Mouse (Mus musculus) limb, embryonic 13.5 days (tissue): ENCODE measurements around the gene AI467606. TPM values are rescaled to one million over a fixed set of nuclear protein-coding genes. Genes with fewer than 3 reads are reported as not detected.

Experiments
- ATAC-seq: fragments of 200-750 bp; cut with Nextera tagmentation; 2 replicates; pipeline ENCODE4 v1.8.0; 2017; ENCODE audit warnings: low read depth, moderate number of reproducible peaks, moderate TSS enrichment; ENCODE audit not compliant: low FRiP score
- H3K27ac ChIP-seq: fragments of 300-500 bp; sonication (generic); 2 replicates; pipeline ENCODE4 v1.5.1; 2015; ENCODE audit warnings: inconsistent platforms, mild to moderate bottlenecking, moderate library complexity
- H3K27me3 ChIP-seq: fragments of 300-500 bp; sonication (generic); 2 replicates; pipeline ENCODE4 v1.6.1; 2015; ENCODE audit warnings: mild to moderate bottlenecking, inconsistent platforms
- H3K36me3 ChIP-seq: fragments of 300-500 bp; sonication (generic); 2 replicates; pipeline ENCODE4 v1.6.1; 2015; ENCODE audit warnings: inconsistent platforms, mild to moderate bottlenecking, moderate library complexity
- H3K4me1 ChIP-seq: fragments of 300-500 bp; sonication (generic); 2 replicates; pipeline ENCODE4 v1.6.1; 2015; ENCODE audit warnings: inconsistent platforms
- H3K4me2 ChIP-seq: fragments of 300-500 bp; sonication (generic); replicated peaks from 2 replicates; pipeline ENCODE4 v1.6.1; 2015; ENCODE audit warnings: inconsistent platforms, mild to moderate bottlenecking, moderate library complexity
- H3K4me3 ChIP-seq: fragments of 300-500 bp; sonication (generic); 2 replicates; pipeline ENCODE4 v1.5.1; 2015; ENCODE audit warnings: moderate library complexity, mild to moderate bottlenecking, inconsistent platforms
- H3K9ac ChIP-seq: fragments of 300-500 bp; sonication (generic); 2 replicates; pipeline ENCODE4 v1.6.1; 2015; ENCODE audit warnings: mild to moderate bottlenecking, inconsistent platforms
- H3K9me3 ChIP-seq: fragments of 300-500 bp; sonication (generic); 2 replicates; pipeline ENCODE4 v1.6.1; 2016; ENCODE audit warnings: inconsistent platforms
- WGBS: fragments of 180-500 bp; shearing (Covaris S2); methylation state at CpG from one replicate; pipeline ENCODE4 v1.1.7; 2015; 5-methylcytosine and 5-hydroxymethylcytosine counted together
- polyA plus RNA-seq: library from polyadenylated mRNA; unstranded; fragments of >200 nt; fragmentation: Nextera tagmentation; extraction: Ambion mirVana; gene quantifications from 2 replicates; pipeline ENCODE4 v1.2.1, GENCODE M21; 2015

AI467606 gene
- polyA plus RNA-seq: 2.6 and 2.7 TPM in 2 replicates

DNA sequence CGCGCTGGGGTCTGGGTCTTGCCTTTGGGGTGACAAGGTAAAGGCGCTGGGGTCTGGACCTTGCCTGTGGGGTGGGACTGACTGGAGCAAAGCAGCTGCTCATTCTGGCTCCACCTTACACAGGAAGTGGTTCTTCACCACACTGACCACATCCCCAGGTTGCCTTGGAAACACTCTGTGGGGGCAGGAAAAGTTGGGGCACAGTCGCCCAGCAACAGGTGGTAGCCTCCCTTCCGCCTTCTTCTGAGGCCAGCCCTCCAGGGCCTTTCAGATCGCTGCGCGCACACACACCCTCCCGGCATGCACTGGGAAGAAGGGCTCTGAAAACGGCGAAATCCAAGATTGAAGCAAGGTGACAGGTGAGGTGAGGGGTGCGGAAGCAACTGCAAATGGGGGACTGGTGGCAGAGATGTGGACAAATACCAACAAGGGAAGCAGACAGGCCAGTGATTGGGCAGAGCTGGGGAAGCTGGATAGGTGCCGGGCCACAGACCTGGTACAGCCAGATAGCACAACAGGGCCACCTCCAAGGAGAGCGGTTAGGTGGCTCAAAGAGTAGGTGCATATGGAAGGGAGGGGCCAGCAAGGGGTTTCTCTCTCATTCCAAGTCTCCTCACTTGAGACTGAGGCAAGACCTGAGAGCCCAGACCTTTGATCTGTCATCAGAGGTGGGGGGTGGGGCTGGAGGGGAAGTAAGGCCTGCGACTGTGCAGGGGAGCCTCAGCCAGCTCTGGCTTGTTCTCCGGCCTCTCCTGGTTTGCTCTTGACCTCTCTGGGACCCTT, at the start of gene AI467606:
TSS of gene AI467606 (plus strand) at position 246 of the 783 bp plus-strand sequence.
- 58% methylated on average over 16 of the region's 16 CpGs for WGBS
- Histone ChIP-seq H3K27ac (no peak within 1 kb of the TSS), H3K9me3 (no peaks in the 10 kb centered on the region), H3K27me3 (0 out of 2 replicates have a peak, but pooled peaks cover 2% of the 10 kb centered on the region), H3K36me3 (no peaks in the 10 kb centered on the region), H3K9ac (no peak within 1 kb of the TSS), H3K4me1 (0 out of 2 replicates have a peak, but pooled peaks cover 12% of the 10 kb centered on the region), H3K4me2 (peak within 1 kb of the TSS; percentile 46), H3K4me3 (peak within 1 kb of the TSS; percentile 16)
- ATAC-seq: peak; percentile 32; the same call in 1 of the 2 replicates

DNA sequence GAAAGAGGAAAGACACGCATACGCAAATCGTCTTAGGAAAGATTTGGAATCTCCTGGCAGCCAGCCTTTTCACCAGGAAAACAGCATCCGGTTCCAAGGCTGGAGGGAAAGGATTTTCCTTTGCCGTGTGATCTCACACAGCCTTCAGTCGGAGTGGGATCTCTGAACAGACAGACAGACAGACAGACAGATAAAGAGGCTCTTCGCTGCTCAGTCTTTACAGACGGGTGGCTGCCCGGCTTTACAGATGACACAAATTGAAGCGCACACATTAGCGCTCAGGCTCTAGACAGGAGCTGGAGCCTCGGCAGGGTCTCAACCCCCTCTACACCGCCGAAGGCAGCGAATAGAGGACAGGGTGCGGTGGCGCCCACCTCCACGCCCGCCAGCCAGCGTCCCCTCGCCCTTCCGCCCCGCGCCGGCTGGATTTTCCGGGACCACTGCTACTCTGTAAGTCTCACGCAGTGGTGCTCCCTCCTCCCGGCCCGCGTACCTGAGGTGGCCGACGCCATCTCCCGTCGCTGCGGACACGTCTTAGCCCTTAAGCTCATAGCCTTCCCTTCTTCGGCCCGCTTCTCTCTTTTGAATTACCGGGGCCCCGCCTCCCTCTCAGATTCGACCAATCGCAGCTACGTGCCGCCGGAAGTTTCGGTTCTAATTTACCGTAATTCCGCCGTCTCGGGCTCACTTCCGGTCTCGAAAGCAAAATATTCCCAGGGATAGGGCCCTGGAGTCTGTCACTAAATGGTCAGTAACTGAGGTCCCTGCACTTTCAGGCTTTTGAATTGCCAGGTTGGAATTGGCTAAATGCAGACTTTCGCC, 49.1 kb upstream of the AI467606 start, which contains the start of gene Kif22:
TSS of gene Kif22 (minus strand) at position 621 of the 822 bp plus-strand sequence.
- ATAC-seq: peak; percentile 86
- Histone ChIP-seq H3K9ac (peak within 1 kb of the TSS; percentile 90), H3K4me1 (peaks cover 20% of the 10 kb centered on the region), H3K27ac (peak within 1 kb of the TSS; percentile 73), H3K36me3 (peaks cover 20% of the 10 kb centered on the region), H3K9me3 (no peaks in the 10 kb centered on the region), H3K4me2 (peak within 1 kb of the TSS; percentile 89), H3K27me3 (no peaks in the 10 kb centered on the region), H3K4me3 (peak within 1 kb of the TSS; percentile 86)
- WGBS: under 1% methylated on average over 53 of the region's 53 CpGs

DNA sequence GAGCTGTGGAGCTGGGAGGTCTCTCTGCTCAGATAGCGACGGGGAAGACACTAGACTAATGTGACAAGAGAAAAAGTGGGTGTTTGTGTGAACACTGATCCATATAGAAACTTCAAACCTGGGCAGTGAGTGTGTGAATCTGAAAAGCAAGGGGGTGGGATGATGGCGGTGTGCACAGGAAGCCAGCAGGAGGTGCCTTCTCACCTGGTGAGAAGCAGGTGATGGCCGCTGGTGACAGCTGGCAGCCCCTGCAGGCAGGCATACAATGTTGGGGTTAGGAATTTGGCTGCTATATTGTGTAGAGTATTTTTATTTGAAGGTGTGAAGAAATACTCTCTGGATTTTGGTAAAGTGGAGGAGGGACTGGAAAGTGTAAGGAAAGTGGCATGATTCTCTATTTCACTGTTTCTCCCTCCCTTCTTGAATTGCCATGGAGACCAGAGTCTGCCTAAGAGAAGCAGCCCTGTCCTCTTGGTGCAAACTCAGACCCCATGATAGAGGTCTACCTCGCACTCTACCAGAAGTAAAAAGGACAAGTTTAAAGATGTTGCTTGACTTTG, 36.1 kb upstream of the AI467606 start:
- 76% methylated on average over 5 of the region's 5 CpGs for WGBS
- Histone ChIP-seq H3K36me3 (no peaks in the 10 kb centered on the region), H3K27ac (no peak overlapping the region), H3K27me3 (peaks cover 6% of the 10 kb centered on the region), H3K4me2 (no peak overlapping the region), H3K9me3 (no peaks in the 10 kb centered on the region), H3K4me3 (no peak overlapping the region), H3K9ac (no peak overlapping the region), H3K4me1 (no peaks in the 10 kb centered on the region)
- ATAC-seq: no peak

DNA sequence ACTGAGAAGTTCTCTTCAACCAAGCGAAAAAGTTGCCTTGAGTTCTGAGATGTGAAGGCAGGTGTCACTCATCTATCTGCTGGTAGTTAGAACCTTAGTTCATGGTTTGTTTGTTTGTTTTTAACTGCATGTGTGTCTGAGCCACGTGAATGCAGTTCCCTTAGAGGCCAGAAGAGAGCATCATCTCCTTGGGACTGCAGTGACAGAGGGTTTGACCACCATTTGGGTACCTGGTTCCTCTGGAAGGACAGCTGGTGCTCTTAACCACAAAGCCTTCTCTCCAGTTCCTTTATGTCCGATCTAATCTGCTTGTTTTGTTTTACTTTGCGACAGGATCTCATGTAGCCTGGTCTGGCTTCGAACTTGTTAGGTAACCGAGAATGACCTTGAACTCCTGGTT, 25.6 kb upstream of the AI467606 start:
- Histone ChIP-seq H3K4me2 (no peak overlapping the region), H3K27me3 (no peaks in the 10 kb centered on the region), H3K4me3 (no peak overlapping the region), H3K4me1 (no peaks in the 10 kb centered on the region), H3K36me3 (no peaks in the 10 kb centered on the region), H3K9me3 (no peaks in the 10 kb centered on the region), H3K9ac (no peak overlapping the region), H3K27ac (no peak overlapping the region)
- no peak for ATAC-seq
- 86% methylated on average over 6 of the region's 6 CpGs for WGBS

- Histone ChIP-seq H3K27ac (no peak overlapping the region), H3K9ac (no peak overlapping the region), H3K4me1 (no peaks in the 10 kb centered on the region), H3K4me2 (no peak overlapping the region), H3K9me3 (no peaks in the 10 kb centered on the region), H3K27me3 (no peaks in the 10 kb centered on the region), H3K4me3 (no peak overlapping the region), H3K36me3 (no peaks in the 10 kb centered on the region)
- no peak for ATAC-seq
- WGBS: 73% methylated on average over 4 of the region's 4 CpGs
Measured at GRCm38 (mm10) chr7:127066317-127066716, 24.8 kb upstream of the AI467606 start.

DNA sequence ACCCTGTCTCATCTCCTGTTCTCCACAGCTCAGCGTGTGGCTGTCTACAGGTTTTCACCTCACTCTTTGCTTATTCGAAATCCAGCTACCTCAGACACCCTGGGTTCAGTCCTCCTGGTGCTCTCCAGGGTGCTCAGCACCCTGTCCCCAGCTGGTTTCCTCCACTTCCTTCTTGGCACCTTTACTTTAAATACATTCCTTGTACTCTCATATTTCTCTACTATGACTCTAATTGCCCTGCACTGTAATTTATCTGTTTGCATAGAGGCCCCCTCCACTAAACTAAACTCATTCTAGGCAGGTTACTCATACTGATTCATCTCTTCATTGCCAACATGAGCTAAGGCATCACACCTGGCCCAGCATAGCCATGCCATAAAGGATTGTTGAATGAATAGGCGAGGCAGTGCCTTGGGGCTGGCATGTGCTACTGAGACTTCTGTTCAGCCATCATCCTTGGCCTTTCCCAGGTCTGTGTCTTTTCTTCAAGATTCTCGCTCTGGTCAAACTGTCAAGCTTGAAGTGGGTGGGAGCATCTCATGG, 20.2 kb upstream of the AI467606 start:
- Histone ChIP-seq H3K4me3 (no peak overlapping the region), H3K36me3 (no peaks in the 10 kb centered on the region), H3K27me3 (no peaks in the 10 kb centered on the region), H3K9me3 (peaks cover 6% of the 10 kb centered on the region; the same call in 1 of the 2 replicates), H3K4me2 (no peak overlapping the region), H3K9ac (no peak overlapping the region), H3K27ac (no peak overlapping the region), H3K4me1 (peaks cover 8% of the 10 kb centered on the region; the same call in 1 of the 2 replicates)
- no peak for ATAC-seq
- 70% methylated on average over 4 of the region's 4 CpGs for WGBS

GRCm38 (mm10) chr7:127073221-127073620, 17.9 kb upstream of the AI467606 start:
- Histone ChIP-seq H3K4me1 (peaks cover 8% of the 10 kb centered on the region; the same call in 1 of the 2 replicates), H3K4me3 (no peak overlapping the region), H3K9me3 (peaks cover 6% of the 10 kb centered on the region; the same call in 1 of the 2 replicates), H3K36me3 (no peaks in the 10 kb centered on the region), H3K9ac (no peak overlapping the region), H3K4me2 (no peak overlapping the region), H3K27me3 (no peaks in the 10 kb centered on the region), H3K27ac (no peak overlapping the region)
- ATAC-seq: no peak
- 88% methylated on average over 4 of the region's 4 CpGs for WGBS

DNA sequence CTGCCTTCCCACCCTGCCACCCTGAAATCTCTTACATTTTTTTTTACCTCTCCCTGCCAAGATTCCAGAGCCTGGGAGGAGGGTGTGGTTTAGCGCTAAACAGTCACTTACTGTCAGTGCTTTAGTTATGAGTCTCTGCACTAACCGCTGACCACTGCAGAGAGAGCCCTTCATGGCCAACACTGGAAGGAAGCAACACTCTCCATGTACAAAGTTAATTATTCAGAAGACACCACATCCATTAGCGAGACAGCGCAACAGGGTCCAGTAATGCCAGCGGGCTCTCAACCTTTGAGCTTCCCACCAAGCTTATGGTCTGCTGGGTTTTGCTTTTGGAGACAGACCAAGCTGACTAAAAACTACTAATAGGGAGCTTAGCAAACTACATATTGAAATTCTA, 15.0 kb upstream of the AI467606 start:
- H3K27me3 ChIP-seq: no peaks in the 10 kb centered on the region
- H3K4me2 ChIP-seq: no peak overlapping the region
- H3K9me3 ChIP-seq: peaks cover 6% of the 10 kb centered on the region; the same call in 1 of the 2 replicates
- H3K27ac ChIP-seq: no peak overlapping the region
- H3K9ac ChIP-seq: no peak overlapping the region
- peaks cover 8% of the 10 kb centered on the region; the same call in 1 of the 2 replicates for H3K4me1 ChIP-seq
- 92% methylated on average over 5 of the region's 5 CpGs for WGBS
- no peak for ATAC-seq
- no peaks in the 10 kb centered on the region for H3K36me3 ChIP-seq
- no peak overlapping the region for H3K4me3 ChIP-seq

- Histone ChIP-seq H3K27ac (no peak overlapping the region), H3K27me3 (no peaks in the 10 kb centered on the region), H3K9me3 (peaks cover 6% of the 10 kb centered on the region; the same call in 1 of the 2 replicates), H3K4me3 (no peak overlapping the region), H3K9ac (no peak overlapping the region), H3K4me1 (no peaks in the 10 kb centered on the region), H3K4me2 (no peak overlapping the region), H3K36me3 (no peaks in the 10 kb centered on the region)
- ATAC-seq: no peak
- WGBS: 80% methylated on average over 3 of the region's 3 CpGs
Measured at GRCm38 (mm10) chr7:127077692-127078091, 13.5 kb upstream of the AI467606 start.

DNA sequence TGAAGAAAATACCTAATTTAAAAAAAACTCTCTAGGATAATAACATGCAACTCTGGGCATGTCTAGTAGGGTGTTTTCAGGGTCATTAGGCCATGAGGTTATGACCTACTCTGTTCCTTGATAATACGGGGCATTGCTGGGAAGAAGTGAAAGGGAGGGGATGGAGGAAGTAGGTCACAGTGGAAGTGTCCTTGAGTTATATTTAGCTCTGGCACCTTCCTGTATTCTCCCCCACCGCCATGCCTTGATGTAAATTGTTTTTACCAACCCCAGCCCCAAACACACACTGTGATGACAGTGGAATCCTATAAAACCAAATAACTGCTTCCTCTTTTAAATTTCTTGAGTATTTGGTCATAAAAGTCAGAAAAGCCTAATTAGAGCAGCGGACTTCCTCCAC, 11.1 kb upstream of the AI467606 start:
- Histone ChIP-seq H3K9ac (no peak overlapping the region), H3K27me3 (no peaks in the 10 kb centered on the region), H3K4me1 (no peaks in the 10 kb centered on the region), H3K9me3 (peaks cover 3% of the 10 kb centered on the region; the same call in 1 of the 2 replicates), H3K27ac (no peak overlapping the region), H3K4me2 (no peak overlapping the region), H3K36me3 (no peaks in the 10 kb centered on the region), H3K4me3 (no peak overlapping the region)
- 36% methylated on average over 3 of the region's 3 CpGs for WGBS
- no peak for ATAC-seq

DNA sequence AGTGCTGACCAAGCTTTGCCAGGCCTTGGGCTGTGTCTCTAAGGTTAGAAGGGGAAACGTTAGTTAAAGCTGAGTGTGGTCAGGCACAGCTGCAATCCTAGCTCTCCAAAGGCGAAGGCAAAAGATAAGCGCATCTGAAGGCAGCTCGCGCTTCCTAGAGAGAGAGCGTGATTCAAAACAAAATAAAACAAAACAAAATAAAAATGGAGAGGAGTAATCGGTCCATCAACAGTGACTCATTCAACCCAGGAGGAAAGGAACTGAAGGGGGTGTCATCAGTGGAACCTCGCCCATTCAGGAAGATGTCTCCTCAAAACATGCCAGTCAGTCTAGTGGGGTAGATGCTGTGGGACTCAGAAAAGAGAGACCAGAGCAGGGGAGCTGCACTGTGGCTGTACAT, 8.9 kb upstream of the AI467606 start:
- no peak for ATAC-seq
- H3K27ac ChIP-seq: no peak overlapping the region
- H3K4me2 ChIP-seq: no peak overlapping the region
- H3K4me1 ChIP-seq: no peaks in the 10 kb centered on the region
- no peak overlapping the region for H3K9ac ChIP-seq
- no peaks in the 10 kb centered on the region for H3K9me3 ChIP-seq
- H3K27me3 ChIP-seq: no peaks in the 10 kb centered on the region
- no peaks in the 10 kb centered on the region for H3K36me3 ChIP-seq
- 84% methylated on average over 8 of the region's 8 CpGs for WGBS
- no peak overlapping the region for H3K4me3 ChIP-seq
